Mouse (Mus musculus): ENCODE data around the gene Ankrd44. TPM values are rescaled to one million over a fixed set of nuclear protein-coding genes. Genes with fewer than 3 reads are reported as not detected.

Gene Ankrd44
- total RNA-seq, 1 experiment, result 10.2 TPM

- in situ Hi-C loops (cut with MboI; ENCODE audit: low sequenced_read_pairs in 2 of 2, unreplicated experiment in 2 of 2), result no loop called here
- no peak overlapping the region for H3K4me3 ChIP-seq (ENCODE audit: insufficient read depth in 1 of 2, low read depth in 1 of 2, low read length in 2 of 2, poor library complexity in 1 of 2, severe bottlenecking in 1 of 2)
- DNase-seq (ENCODE audit: low read depth, low spot score), result no peak
- H3K4me1 ChIP-seq (ENCODE audit: control insufficient read depth in 2 of 2, insufficient read depth in 2 of 2, low read length in 2 of 2, poor library complexity in 1 of 2), result no peaks in the 10 kb centered on the region
- no peak overlapping the region for H3K9ac ChIP-seq (ENCODE audit: insufficient read depth, low read depth, low read length, poor library complexity, severe bottlenecking)
- no peak for TF ChIP-seq MAFK (IDR thresholded peaks at IDR 0.05; ENCODE audit: insufficient read depth, low read depth, low read length)
- H3K27ac ChIP-seq (ENCODE audit: insufficient read depth, low read depth, low read length, poor library complexity, severe bottlenecking), result no peak overlapping the region
- H3K9me3 ChIP-seq (ENCODE audit: control insufficient read depth, insufficient read depth, low read depth, low read length), result no peaks in the 10 kb centered on the region
- H3K36me3 ChIP-seq (ENCODE audit: control insufficient read depth, insufficient read depth, low read length, poor library complexity, severe bottlenecking), result no peaks in the 10 kb centered on the region
These were observed 223.3 kb downstream of the Ankrd44 start for GRCm38 (mm10) chr1:54702918-54703317.

- no peak for DNase-seq (ENCODE audit: low read depth, low spot score)
- TF ChIP-seq ZNF384 (IDR thresholded peaks at IDR 0.05; ENCODE audit: low read depth, low read length), result no peak
- no peak for TF ChIP-seq ZC3H11A (IDR thresholded peaks at IDR 0.05; ENCODE audit: borderline replicate concordance, low read depth, low read length)
- no peak for TF ChIP-seq HCFC1 (IDR thresholded peaks at IDR 0.05; ENCODE audit: borderline replicate concordance, insufficient read depth, low read length)
- no peak for TF ChIP-seq MAFK (IDR thresholded peaks at IDR 0.05; ENCODE audit: insufficient read depth, low read depth, low read length)
- no peak for TF ChIP-seq CHD2 (IDR thresholded peaks at IDR 0.05; ENCODE audit: low read depth, low read length)
- Histone ChIP-seq H3K36me3 (ENCODE audit: control insufficient read depth, insufficient read depth, low read length, poor library complexity, severe bottlenecking) (no peaks in the 10 kb centered on the region), H3K4me1 (ENCODE audit: control insufficient read depth in 2 of 2, insufficient read depth in 2 of 2, low read length in 2 of 2, poor library complexity in 1 of 2) (no peaks in the 10 kb centered on the region), H3K4me3 (ENCODE audit: insufficient read depth in 1 of 2, low read depth in 1 of 2, low read length in 2 of 2, poor library complexity in 1 of 2, severe bottlenecking in 1 of 2) (no peak overlapping the region), H3K27ac (ENCODE audit: insufficient read depth, low read depth, low read length, poor library complexity, severe bottlenecking) (no peak overlapping the region), H3K9me3 (ENCODE audit: control insufficient read depth, insufficient read depth, low read depth, low read length) (no peaks in the 10 kb centered on the region), H3K9ac (ENCODE audit: insufficient read depth, low read depth, low read length, poor library complexity, severe bottlenecking) (no peak overlapping the region)
- in situ Hi-C loops (cut with MboI; ENCODE audit: low sequenced_read_pairs in 2 of 2, unreplicated experiment in 2 of 2), result no loop called here
These were observed 230.8 kb downstream of the Ankrd44 start for GRCm38 (mm10) chr1:54695396-54695795.

GRCm38 (mm10) chr1:54691824-54692223 is 234.4 kb downstream of the Ankrd44 start:
- Histone ChIP-seq H3K27ac (ENCODE audit: insufficient read depth, low read depth, low read length, poor library complexity, severe bottlenecking) (no peak overlapping the region), H3K4me3 (ENCODE audit: insufficient read depth in 1 of 2, low read depth in 1 of 2, low read length in 2 of 2, poor library complexity in 1 of 2, severe bottlenecking in 1 of 2) (no peak overlapping the region), H3K9ac (ENCODE audit: insufficient read depth, low read depth, low read length, poor library complexity, severe bottlenecking) (no peak overlapping the region), H3K9me3 (ENCODE audit: control insufficient read depth, insufficient read depth, low read depth, low read length) (no peaks in the 10 kb centered on the region), H3K36me3 (ENCODE audit: control insufficient read depth, insufficient read depth, low read length, poor library complexity, severe bottlenecking) (no peaks in the 10 kb centered on the region), H3K4me1 (ENCODE audit: control insufficient read depth in 2 of 2, insufficient read depth in 2 of 2, low read length in 2 of 2, poor library complexity in 1 of 2) (no peaks in the 10 kb centered on the region)
- no peak for DNase-seq (ENCODE audit: low read depth, low spot score)
- TF ChIP-seq MAFK (IDR thresholded peaks at IDR 0.05; ENCODE audit: insufficient read depth, low read depth, low read length) (peak; percentile 69), HCFC1 (IDR thresholded peaks at IDR 0.05; ENCODE audit: borderline replicate concordance, insufficient read depth, low read length) (no peak), ZC3H11A (IDR thresholded peaks at IDR 0.05; ENCODE audit: borderline replicate concordance, low read depth, low read length) (no peak)
- in situ Hi-C loops (cut with MboI; ENCODE audit: low sequenced_read_pairs in 2 of 2, unreplicated experiment in 2 of 2), result no loop called here

- no peak overlapping the region for H3K4me3 ChIP-seq (ENCODE audit: insufficient read depth in 1 of 2, low read depth in 1 of 2, low read length in 2 of 2, poor library complexity in 1 of 2, severe bottlenecking in 1 of 2)
- no peak overlapping the region for H3K9ac ChIP-seq (ENCODE audit: insufficient read depth, low read depth, low read length, poor library complexity, severe bottlenecking)
- in situ Hi-C loops (cut with MboI; ENCODE audit: low sequenced_read_pairs in 2 of 2, unreplicated experiment in 2 of 2), result no loop called here
- TF ChIP-seq HCFC1 (IDR thresholded peaks at IDR 0.05; ENCODE audit: borderline replicate concordance, insufficient read depth, low read length), result no peak
- no peak for TF ChIP-seq CHD2 (IDR thresholded peaks at IDR 0.05; ENCODE audit: low read depth, low read length)
- TF ChIP-seq MAFK (IDR thresholded peaks at IDR 0.05; ENCODE audit: insufficient read depth, low read depth, low read length), result no peak
- TF ChIP-seq ZNF384 (IDR thresholded peaks at IDR 0.05; ENCODE audit: low read depth, low read length), result no peak
- TF ChIP-seq ZC3H11A (IDR thresholded peaks at IDR 0.05; ENCODE audit: borderline replicate concordance, low read depth, low read length), result no peak
- no peak for DNase-seq (ENCODE audit: low read depth, low spot score)
- H3K9me3 ChIP-seq (ENCODE audit: control insufficient read depth, insufficient read depth, low read depth, low read length), result no peaks in the 10 kb centered on the region
- H3K36me3 ChIP-seq (ENCODE audit: control insufficient read depth, insufficient read depth, low read length, poor library complexity, severe bottlenecking), result no peaks in the 10 kb centered on the region
- no peaks in the 10 kb centered on the region for H3K4me1 ChIP-seq (ENCODE audit: control insufficient read depth in 2 of 2, insufficient read depth in 2 of 2, low read length in 2 of 2, poor library complexity in 1 of 2)
- no peak overlapping the region for H3K27ac ChIP-seq (ENCODE audit: insufficient read depth, low read depth, low read length, poor library complexity, severe bottlenecking)
These were observed 235.8 kb downstream of the Ankrd44 start for GRCm38 (mm10) chr1:54690291-54690965.

- H3K27ac ChIP-seq (ENCODE audit: insufficient read depth, low read depth, low read length, poor library complexity, severe bottlenecking), result no peak overlapping the region
- DNase-seq (ENCODE audit: low read depth, low spot score), result no peak
- H3K4me3 ChIP-seq (ENCODE audit: insufficient read depth in 1 of 2, low read depth in 1 of 2, low read length in 2 of 2, poor library complexity in 1 of 2, severe bottlenecking in 1 of 2), result no peak overlapping the region
- TF ChIP-seq CHD2 (IDR thresholded peaks at IDR 0.05; ENCODE audit: low read depth, low read length), result no peak
- no peak for TF ChIP-seq MAFK (IDR thresholded peaks at IDR 0.05; ENCODE audit: insufficient read depth, low read depth, low read length)
- no peak for TF ChIP-seq HCFC1 (IDR thresholded peaks at IDR 0.05; ENCODE audit: borderline replicate concordance, insufficient read depth, low read length)
- TF ChIP-seq ZNF384 (IDR thresholded peaks at IDR 0.05; ENCODE audit: low read depth, low read length), result no peak
- TF ChIP-seq ZC3H11A (IDR thresholded peaks at IDR 0.05; ENCODE audit: borderline replicate concordance, low read depth, low read length), result no peak
- in situ Hi-C loops (cut with MboI; ENCODE audit: low sequenced_read_pairs in 2 of 2, unreplicated experiment in 2 of 2), result no loop called here
- H3K9ac ChIP-seq (ENCODE audit: insufficient read depth, low read depth, low read length, poor library complexity, severe bottlenecking), result no peak overlapping the region
- no peaks in the 10 kb centered on the region for H3K4me1 ChIP-seq (ENCODE audit: control insufficient read depth in 2 of 2, insufficient read depth in 2 of 2, low read length in 2 of 2, poor library complexity in 1 of 2)
- no peaks in the 10 kb centered on the region for H3K36me3 ChIP-seq (ENCODE audit: control insufficient read depth, insufficient read depth, low read length, poor library complexity, severe bottlenecking)
- H3K9me3 ChIP-seq (ENCODE audit: control insufficient read depth, insufficient read depth, low read depth, low read length), result no peaks in the 10 kb centered on the region
These were observed 237.7 kb downstream of the Ankrd44 start for GRCm38 (mm10) chr1:54688441-54688840.

All from ES-E14 (cell line).